Mouse (Mus musculus) heart, embryonic 10.5 days (tissue): ENCODE data around the gene Slc22a15. TPM values are rescaled to one million over a fixed set of nuclear protein-coding genes. Genes with fewer than 3 reads are reported as not detected.

ENCODE experiments used
- DNase-seq: peaks from one replicate; pipeline ENCODE4 v3.0.0-alpha.2; 2017; ENCODE audit warnings: low spot score
- H3K27ac ChIP-seq: fragments of 300-500 bp; sonication (generic); 2 replicates; pipeline ENCODE4 v1.5.1; 2016; ENCODE audit warnings: mild to moderate bottlenecking
- H3K27me3 ChIP-seq: fragments of 300-500 bp; sonication (generic); 2 replicates; pipeline ENCODE4 v1.6.1; 2016; ENCODE audit warnings: mild to moderate bottlenecking; ENCODE audit not compliant: poor library complexity, insufficient read depth, severe bottlenecking
- H3K36me3 ChIP-seq: fragments of 300-500 bp; sonication (generic); 2 replicates; pipeline ENCODE4 v1.6.1; 2016; ENCODE audit warnings: mild to moderate bottlenecking, moderate library complexity
- H3K4me1 ChIP-seq: fragments of 300-500 bp; sonication (generic); 2 replicates; pipeline ENCODE4 v1.6.1; 2016; ENCODE audit warnings: mild to moderate bottlenecking
- H3K4me3 ChIP-seq: fragments of 300-500 bp; sonication (generic); 2 replicates; pipeline ENCODE4 v1.5.1; 2016; ENCODE audit warnings: mild to moderate bottlenecking, moderate library complexity
- H3K9me3 ChIP-seq: fragments of 300-500 bp; sonication (generic); 2 replicates; pipeline ENCODE4 v1.6.1; 2016; ENCODE audit warnings: mild to moderate bottlenecking, moderate library complexity
- WGBS: fragments of 180-500 bp; shearing (Covaris S2); methylation state at CpG from one replicate; pipeline ENCODE4 v1.1.7; 2016; 5-methylcytosine and 5-hydroxymethylcytosine counted together
- polyA plus RNA-seq: library from polyadenylated mRNA; unstranded; fragments of >200 nt; fragmentation: Nextera tagmentation; extraction: Ambion mirVana; gene quantifications from 2 replicates; pipeline ENCODE4 v1.2.1, GENCODE M21; 2016

The Slc22a15 gene
- polyA plus RNA-seq, 1 experiment from 2014 or later = 4.1 TPM

- no peaks in the 10 kb centered on the region for H3K9me3 ChIP-seq
- H3K4me3 ChIP-seq = no peak overlapping the region
- H3K36me3 ChIP-seq = peaks cover 41% of the 10 kb centered on the region
- no peak overlapping the region for H3K27ac ChIP-seq
- peak; percentile 57 for DNase-seq
- WGBS = 65% methylated on average over 5 of the region's 5 CpGs
- H3K4me1 ChIP-seq = peaks cover 10% of the 10 kb centered on the region
- H3K27me3 ChIP-seq = no peaks in the 10 kb centered on the region
These were observed 46.1 kb downstream of the Slc22a15 start for GRCm38 (mm10) chr3:101878136-101878535.

GRCm38 (mm10) chr3:101876459-101877285, 47.6 kb downstream of the Slc22a15 start:
- WGBS = 65% methylated on average over 7 of the region's 7 CpGs
- Histone ChIP-seq H3K4me1 (peaks cover 10% of the 10 kb centered on the region), H3K27ac (peak overlapping the region; percentile 42), H3K36me3 (peaks cover 43% of the 10 kb centered on the region), H3K27me3 (no peaks in the 10 kb centered on the region), H3K9me3 (no peaks in the 10 kb centered on the region), H3K4me3 (no peak overlapping the region)
- DNase-seq = peak; percentile 72

GRCm38 (mm10) chr3:101875258-101875920, 48.9 kb downstream of the Slc22a15 start:
- Histone ChIP-seq H3K4me1 (peaks cover 10% of the 10 kb centered on the region), H3K9me3 (no peaks in the 10 kb centered on the region), H3K36me3 (peaks cover 43% of the 10 kb centered on the region), H3K4me3 (no peak overlapping the region), H3K27me3 (no peaks in the 10 kb centered on the region), H3K27ac (0 out of 2 replicates have a peak overlapping the region, but pooled peaks have one; percentile 17)
- WGBS = 80% methylated on average over 10 of the region's 10 CpGs
- DNase-seq = peak; percentile 43

GRCm38 (mm10) chr3:101873061-101873675, 51.1 kb downstream of the Slc22a15 start:
- peaks cover 30% of the 10 kb centered on the region for H3K36me3 ChIP-seq
- no peak overlapping the region for H3K27ac ChIP-seq
- H3K27me3 ChIP-seq = no peaks in the 10 kb centered on the region
- no peaks in the 10 kb centered on the region for H3K9me3 ChIP-seq
- H3K4me3 ChIP-seq = no peak overlapping the region
- peaks cover 10% of the 10 kb centered on the region for H3K4me1 ChIP-seq
- peak; percentile 61 for DNase-seq
- WGBS = 87% methylated on average over 7 of the region's 7 CpGs

DNA sequence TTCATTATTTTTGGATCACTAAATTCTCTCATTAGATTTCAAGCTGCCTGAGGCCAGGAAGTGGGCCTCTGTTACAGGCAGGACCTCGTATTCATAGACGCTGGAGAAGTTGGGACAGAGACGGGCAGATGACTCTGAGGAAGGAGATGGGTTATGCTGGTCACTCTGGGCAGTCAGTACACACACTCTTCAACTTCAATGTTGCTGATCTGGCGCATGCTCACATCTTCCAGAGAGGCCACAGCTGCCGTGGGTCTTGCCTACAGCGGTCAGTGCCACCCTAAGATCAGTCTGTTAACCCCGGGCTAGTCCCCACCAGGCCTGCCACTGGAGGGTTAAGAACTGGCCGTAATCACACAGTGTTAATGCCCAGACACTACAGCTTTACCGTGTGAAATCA, 52.3 kb downstream of the Slc22a15 start:
- Histone ChIP-seq H3K9me3 (no peaks in the 10 kb centered on the region), H3K36me3 (peaks cover 21% of the 10 kb centered on the region; the same call in 1 of the 2 replicates), H3K4me3 (no peak overlapping the region), H3K27me3 (no peaks in the 10 kb centered on the region), H3K27ac (no peak overlapping the region), H3K4me1 (peaks cover 8% of the 10 kb centered on the region)
- DNase-seq = peak; percentile 66
- 86% methylated on average over 9 of the region's 9 CpGs for WGBS

DNA sequence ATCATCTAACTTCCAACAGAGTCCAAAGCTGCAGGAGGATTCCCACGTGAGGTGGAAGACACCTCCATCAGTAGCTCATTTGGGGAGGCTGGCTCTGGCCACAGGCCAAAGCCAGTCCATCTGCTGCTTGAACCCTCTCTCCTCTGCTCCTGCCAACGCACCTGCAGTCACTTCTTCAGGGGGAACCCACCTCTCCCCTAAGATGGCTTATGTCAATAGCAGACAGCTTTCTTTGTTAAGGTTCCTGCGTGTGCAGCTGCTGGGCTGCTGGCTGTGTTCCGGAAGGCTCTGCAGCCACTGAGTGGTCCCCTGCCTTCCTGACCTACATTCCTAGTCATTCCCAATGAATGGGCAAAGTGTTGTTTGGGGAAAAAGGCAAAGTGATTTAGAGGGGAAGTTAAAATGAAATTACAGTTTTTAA, 57.2 kb downstream of the Slc22a15 start:
- no peaks in the 10 kb centered on the region for H3K4me1 ChIP-seq
- peaks cover 19% of the 10 kb centered on the region; the same call in 1 of the 2 replicates for H3K36me3 ChIP-seq
- no peaks in the 10 kb centered on the region for H3K9me3 ChIP-seq
- no peak overlapping the region for H3K27ac ChIP-seq
- H3K4me3 ChIP-seq = no peak overlapping the region
- 87% methylated on average over 4 of the region's 4 CpGs for WGBS
- H3K27me3 ChIP-seq = no peaks in the 10 kb centered on the region
- peak; percentile 53 for DNase-seq

DNA sequence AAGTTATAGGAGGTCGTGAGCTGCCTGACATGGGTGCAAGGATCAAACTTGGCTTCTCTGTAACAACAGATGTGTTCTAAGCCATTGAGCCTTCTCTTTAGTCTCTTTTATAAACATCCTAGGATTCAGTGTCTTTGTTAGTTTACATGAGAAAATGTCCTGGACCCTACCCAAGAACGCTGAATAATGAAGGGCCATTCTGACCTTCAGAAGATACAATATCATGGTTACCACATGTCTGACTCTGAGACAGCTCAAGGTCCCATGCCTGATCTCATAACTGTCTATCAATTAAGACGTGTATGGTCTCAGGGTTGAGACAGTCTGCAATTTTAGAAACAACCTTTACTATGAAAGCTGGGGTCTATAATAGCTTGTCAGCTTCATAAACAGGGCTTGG, 62.4 kb downstream of the Slc22a15 start:
- WGBS = 74% methylated on average over 3 of the region's 3 CpGs
- Histone ChIP-seq H3K4me1 (no peaks in the 10 kb centered on the region), H3K27ac (no peak overlapping the region), H3K9me3 (no peaks in the 10 kb centered on the region), H3K27me3 (no peaks in the 10 kb centered on the region), H3K4me3 (no peak overlapping the region), H3K36me3 (peaks cover 37% of the 10 kb centered on the region; the same call in 1 of the 2 replicates)
- DNase-seq = peak; percentile 39

DNA sequence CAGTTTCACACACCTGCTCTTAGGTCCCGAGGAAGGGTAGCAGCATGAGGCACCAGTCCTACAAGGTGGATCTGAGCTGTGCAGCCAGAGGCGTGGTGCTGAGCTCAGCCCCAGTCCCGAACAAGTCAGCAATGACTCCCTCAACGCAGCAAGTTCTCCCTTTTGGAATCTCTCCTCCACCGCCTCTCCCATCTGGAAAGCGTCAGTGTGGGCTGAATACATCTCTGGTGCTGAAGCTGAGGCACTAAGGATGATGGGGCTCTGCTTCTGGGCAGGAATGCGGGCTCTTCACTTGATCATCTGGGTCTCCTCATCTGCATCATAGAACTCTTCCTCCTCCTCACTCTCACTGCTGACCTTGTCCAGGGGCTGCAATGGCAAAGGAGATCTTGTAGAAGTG, 64.1 kb downstream of the Slc22a15 start:
- Histone ChIP-seq H3K9me3 (no peaks in the 10 kb centered on the region), H3K4me1 (no peaks in the 10 kb centered on the region), H3K4me3 (no peak overlapping the region), H3K27ac (no peak overlapping the region), H3K36me3 (peaks cover 37% of the 10 kb centered on the region; the same call in 1 of the 2 replicates), H3K27me3 (no peaks in the 10 kb centered on the region)
- peak; percentile 43 for DNase-seq
- 78% methylated on average over 7 of the region's 7 CpGs for WGBS

DNA sequence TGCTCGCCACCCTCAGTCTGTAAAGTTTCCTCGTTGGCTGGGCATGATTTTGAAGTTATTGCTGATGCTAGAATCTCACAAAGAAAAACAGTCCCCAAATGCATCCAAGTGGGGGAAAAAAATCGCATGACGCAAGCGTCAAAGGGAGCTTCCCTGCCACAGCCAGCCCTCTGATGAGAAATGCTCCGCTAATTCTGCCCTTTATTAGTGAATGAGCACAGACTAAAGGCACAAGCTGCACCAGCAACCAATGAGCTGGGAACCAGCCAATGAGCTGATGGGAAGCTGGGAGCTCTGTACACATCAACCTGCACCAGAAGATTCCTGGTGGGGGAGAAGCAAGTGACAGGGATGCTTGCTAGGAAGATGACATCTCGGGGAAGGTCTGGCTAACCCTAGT, 64.5 kb downstream of the Slc22a15 start:
- Histone ChIP-seq H3K36me3 (peaks cover 37% of the 10 kb centered on the region; the same call in 1 of the 2 replicates), H3K4me1 (no peaks in the 10 kb centered on the region), H3K9me3 (no peaks in the 10 kb centered on the region), H3K27ac (no peak overlapping the region), H3K27me3 (no peaks in the 10 kb centered on the region), H3K4me3 (no peak overlapping the region)
- peak; percentile 39 for DNase-seq
- WGBS = 87% methylated on average over 7 of the region's 7 CpGs

GRCm38 (mm10) chr3:101854075-101854474, 70.2 kb downstream of the Slc22a15 start:
- no peak for DNase-seq
- WGBS = 67% methylated on average over 1 of the region's 1 CpGs
- Histone ChIP-seq H3K36me3 (no peaks in the 10 kb centered on the region), H3K27ac (no peak overlapping the region), H3K9me3 (no peaks in the 10 kb centered on the region), H3K27me3 (no peaks in the 10 kb centered on the region), H3K4me3 (no peak overlapping the region), H3K4me1 (peaks cover 14% of the 10 kb centered on the region)

- H3K4me1 ChIP-seq = peaks cover 14% of the 10 kb centered on the region
- no peaks in the 10 kb centered on the region for H3K9me3 ChIP-seq
- no peak overlapping the region for H3K4me3 ChIP-seq
- no peak for DNase-seq
- no peaks in the 10 kb centered on the region for H3K36me3 ChIP-seq
- no peaks in the 10 kb centered on the region for H3K27me3 ChIP-seq
- no peak overlapping the region for H3K27ac ChIP-seq
- WGBS = 71% methylated on average over 6 of the region's 6 CpGs
These were observed 72.9 kb downstream of the Slc22a15 start for GRCm38 (mm10) chr3:101851363-101851762.

DNA sequence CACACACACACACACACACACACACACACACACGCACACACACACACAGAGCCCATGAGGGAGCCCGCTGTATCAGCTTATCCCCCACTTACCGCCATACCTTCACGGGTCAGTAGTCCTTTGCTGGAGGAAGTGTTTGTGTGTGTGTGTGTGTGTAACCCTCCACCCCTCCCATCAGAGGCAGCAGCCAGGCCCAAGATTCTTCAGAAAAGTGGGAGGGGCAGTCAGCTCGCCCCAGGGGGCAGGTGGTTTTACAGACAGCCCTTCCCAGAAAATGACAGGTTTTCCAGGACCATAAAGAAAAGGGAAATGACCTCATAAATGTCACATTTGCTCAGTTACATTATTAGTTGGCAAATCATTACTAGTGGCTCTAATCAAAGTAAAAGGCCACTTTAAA, 75.4 kb downstream of the Slc22a15 start, which contains the start of gene Mab21l3:
TSS of gene Mab21l3 (minus strand) at position 144 of the 400 bp plus-strand sequence.
- no peaks in the 10 kb centered on the region for H3K9me3 ChIP-seq
- 79% methylated on average over 5 of the region's 5 CpGs for WGBS
- no peak within 1 kb of the TSS for H3K27ac ChIP-seq
- peaks cover 14% of the 10 kb centered on the region for H3K4me1 ChIP-seq
- no peak within 1 kb of the TSS for H3K4me3 ChIP-seq
- no peaks in the 10 kb centered on the region for H3K27me3 ChIP-seq
- DNase-seq = peak; percentile 41
- H3K36me3 ChIP-seq = no peaks in the 10 kb centered on the region

GRCm38 (mm10) chr3:101846096-101846495, 78.2 kb downstream of the Slc22a15 start:
- WGBS = 78% methylated on average over 4 of the region's 4 CpGs
- Histone ChIP-seq H3K36me3 (no peaks in the 10 kb centered on the region), H3K27ac (no peak overlapping the region), H3K4me3 (no peak overlapping the region), H3K27me3 (no peaks in the 10 kb centered on the region), H3K9me3 (no peaks in the 10 kb centered on the region), H3K4me1 (peaks cover 8% of the 10 kb centered on the region; the same call in 1 of the 2 replicates)
- DNase-seq = peak; percentile 17
